Mouse (Mus musculus) brain, adult 2 months (tissue): ENCODE results near the gene Foxn2.
A peak's percentile ranks its signal among the peaks of the same experiment; 100 is the strongest.
"Not testable (repeated sequence)": the region's sequence is repeated elsewhere in the genome, so short reads cannot be mapped to it uniquely, and the experiment has no call there.

Experiments used
- DNase-seq: peaks from one replicate; pipeline ENCODE4 v3.0.0; 2011; ENCODE audit warnings: low read depth, low spot score

Foxn2 gene

GRCm38 (mm10) chr17:88440285-88441000, at the start of gene Foxn2:
Gene Foxn2, plus strand, starts transcription at chr17:88440711.
- peak; percentile 97 for DNase-seq

DNA sequence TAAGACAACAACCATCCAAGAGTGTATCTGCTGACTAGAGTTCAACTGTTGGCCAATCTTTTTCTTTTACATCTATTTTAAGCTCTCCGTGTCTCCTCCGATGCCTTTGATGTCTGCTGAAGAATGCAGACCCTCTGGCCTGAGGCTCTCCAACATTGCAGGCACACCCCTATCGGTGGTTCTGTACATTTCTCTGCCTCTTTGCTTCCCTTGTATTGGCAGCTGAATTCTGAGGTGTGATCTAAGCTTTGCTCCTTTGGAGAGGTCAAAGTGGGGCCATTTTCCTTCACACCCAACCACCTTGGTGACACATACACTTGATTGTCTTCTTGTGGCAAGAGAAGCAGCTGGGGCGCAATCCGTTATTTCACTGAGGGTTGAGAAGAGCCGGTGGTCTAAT, 43.0 kb upstream of the Foxn2 start:
- no peak for DNase-seq

GRCm38 (mm10) chr17:88398090-88398489, 42.4 kb upstream of the Foxn2 start:
- no peak for DNase-seq

GRCm38 (mm10) chr17:88398854-88399253, 41.7 kb upstream of the Foxn2 start:
- DNase-seq: no peak

GRCm38 (mm10) chr17:88400122-88400521, 40.4 kb upstream of the Foxn2 start:
- DNase-seq: peak; percentile 91

DNA sequence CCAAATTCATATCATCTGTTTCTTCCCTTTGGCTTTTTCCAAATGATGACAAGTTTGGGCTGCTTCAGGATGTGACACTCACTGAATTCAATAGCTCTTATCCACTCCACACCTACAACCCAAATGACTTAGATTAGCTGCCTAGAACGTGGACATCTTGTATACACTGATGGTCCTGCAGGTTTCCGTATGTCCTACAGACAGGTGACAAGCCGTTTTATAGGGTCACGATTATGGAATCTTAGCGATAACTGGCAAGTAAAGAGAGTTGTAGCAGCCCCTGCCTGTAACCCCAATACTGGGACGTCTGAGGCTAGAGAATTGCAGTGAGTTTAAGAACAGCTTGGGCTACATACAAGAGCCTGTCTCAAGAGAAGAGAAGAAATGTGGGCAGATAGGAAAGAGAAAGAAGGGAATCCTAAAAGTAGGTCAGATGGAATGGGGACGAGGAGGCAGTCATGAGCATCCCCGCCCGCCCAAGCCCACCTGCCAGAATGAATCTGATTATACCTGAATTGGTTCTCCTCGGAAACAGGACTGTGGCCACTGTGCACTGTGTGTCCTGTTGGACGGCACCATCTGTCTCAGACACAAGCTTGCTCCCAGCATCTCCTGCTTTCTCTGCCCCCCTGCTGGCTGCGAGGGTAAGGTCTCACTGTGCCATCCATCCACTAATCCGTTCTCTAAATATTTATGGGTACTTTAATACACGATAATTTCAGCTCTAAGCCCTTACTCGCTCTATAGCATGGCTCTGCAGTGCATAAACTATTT, 39.6 kb upstream of the Foxn2 start:
- peak; percentile 90 for DNase-seq

DNA sequence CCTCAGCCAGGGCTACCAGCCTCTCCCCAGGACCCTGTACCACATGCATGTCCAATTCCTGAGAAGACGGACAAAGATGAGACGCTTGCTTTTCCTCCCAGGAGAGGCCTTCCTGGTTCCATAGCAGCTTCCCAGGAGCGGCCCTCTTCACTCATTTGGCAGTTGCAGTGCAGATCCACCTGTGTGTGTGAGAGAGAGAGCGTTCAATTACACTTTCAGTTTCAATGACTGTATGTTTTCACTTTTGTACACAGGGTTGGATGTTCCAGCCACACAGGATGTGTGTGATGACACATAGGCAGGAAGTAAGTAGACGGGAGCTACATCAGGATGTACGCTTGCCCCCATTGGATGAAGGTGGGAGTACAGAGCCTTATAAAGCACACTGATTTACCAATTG, 37.2 kb upstream of the Foxn2 start:
- no peak for DNase-seq

GRCm38 (mm10) chr17:88404471-88404870, 36.0 kb upstream of the Foxn2 start:
- no peak for DNase-seq

DNA sequence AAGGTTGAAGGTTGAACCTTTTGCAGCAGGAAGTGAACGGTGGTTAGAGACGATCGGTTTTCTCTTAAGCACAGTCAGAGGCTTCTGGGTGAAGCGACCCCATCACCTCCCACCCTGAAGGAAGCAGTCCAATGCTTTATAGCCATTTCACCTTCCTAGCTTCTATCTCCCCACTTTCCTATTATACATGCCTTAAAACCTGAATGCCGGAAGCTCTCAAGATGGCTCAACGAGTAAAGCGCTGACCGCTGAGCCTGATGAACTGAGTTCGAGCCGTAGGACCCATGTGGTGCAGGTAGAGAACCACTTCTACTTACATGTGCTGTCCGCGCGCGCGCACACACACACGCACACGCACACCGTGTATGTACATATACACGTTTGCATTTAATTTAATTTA, 35.4 kb upstream of the Foxn2 start:
- DNase-seq: no peak

DNA sequence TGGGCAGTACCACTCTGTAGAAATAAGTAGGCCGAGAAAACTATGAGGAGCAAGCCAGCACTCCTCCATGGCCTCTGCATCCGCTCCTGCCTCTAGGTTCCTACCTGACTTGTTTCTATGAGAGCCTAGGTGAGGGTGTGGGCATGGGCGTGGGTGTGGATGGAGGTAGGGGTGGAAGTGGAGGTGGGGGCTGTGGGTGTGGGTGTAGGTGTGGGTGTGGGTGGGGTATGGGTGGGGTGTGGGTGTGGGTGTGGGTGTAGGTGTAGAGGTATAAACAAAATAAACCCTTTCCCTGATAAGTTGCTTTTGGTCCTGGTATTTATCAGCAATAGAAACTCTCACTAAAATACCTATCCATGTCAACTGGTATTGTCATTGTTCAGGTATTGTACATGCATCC, 30.8 kb upstream of the Foxn2 start:
- no peak for DNase-seq

- DNase-seq: no peak
Observed at GRCm38 (mm10) chr17:88413155-88413836, 27.2 kb upstream of the Foxn2 start.

DNA sequence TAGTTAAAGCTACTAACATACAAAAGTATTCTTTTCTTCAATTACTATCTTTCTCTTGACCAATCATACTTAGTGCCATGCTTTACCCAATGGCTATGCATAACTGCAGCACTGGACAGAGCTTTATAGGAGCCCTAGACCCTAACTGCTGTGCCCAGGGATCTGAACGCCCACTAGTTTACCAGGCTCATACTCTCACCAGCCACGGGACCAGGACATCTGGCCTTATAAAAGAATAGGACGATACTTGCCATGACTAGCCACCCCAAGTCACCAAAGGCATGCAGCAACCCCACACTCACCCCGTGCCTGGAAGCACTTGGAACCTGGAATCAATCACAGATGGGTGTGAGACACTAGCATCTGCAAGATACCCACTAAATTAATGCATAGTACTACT, 20.1 kb upstream of the Foxn2 start:
- no peak for DNase-seq

GRCm38 (mm10) chr17:88421246-88421645, 19.3 kb upstream of the Foxn2 start:
- peak; percentile 99 for DNase-seq

- DNase-seq: no peak
Observed at GRCm38 (mm10) chr17:88430719-88431118, 9.8 kb upstream of the Foxn2 start.

DNA sequence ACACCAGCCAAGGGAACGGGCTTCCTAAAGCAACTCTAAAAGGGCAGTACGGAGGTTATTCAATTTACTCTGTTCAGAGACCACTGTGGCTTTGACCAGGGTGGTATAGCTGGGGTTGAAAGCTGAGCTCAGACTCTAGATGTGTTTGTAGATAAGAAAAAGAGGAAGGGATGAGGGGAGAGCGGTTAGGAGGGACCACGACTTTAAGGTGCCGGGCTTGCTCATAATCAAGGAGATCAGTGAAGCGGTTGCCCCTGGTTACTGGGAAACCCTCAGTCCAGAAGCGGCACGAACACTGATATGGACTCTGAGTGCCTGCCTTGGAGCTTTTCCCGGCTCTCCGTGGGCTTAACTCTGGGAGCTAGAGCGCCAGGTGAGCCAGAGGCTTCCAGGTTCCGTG, 9.0 kb upstream of the Foxn2 start:
- DNase-seq: no peak

DNA sequence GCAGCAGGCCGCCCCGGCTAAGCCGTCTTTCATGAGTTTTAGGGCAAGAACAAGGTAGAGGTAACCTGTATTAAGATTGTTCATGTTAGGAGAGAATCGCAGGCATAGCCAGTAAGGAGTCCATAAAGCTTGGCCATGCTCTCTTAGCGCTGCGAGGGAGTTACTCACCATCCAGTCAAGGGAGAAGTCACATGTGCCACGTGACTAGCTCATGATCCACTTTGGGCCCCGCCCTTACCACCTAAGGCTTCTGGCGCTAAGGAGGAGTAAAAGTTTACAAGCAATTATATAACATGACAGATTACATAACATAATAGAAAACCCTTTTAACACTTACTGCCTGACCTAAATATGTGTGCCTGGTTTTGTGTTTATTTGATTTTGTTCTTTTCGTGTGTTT, 8.5 kb upstream of the Foxn2 start:
- no peak for DNase-seq

- no peak for DNase-seq
Observed at GRCm38 (mm10) chr17:88435322-88435721, 5.2 kb upstream of the Foxn2 start.

- no peak for DNase-seq
Observed at GRCm38 (mm10) chr17:88436284-88436683, 4.2 kb upstream of the Foxn2 start.

- DNase-seq: not testable (repeated sequence)
Observed at GRCm38 (mm10) chr17:88436749-88437148, 3.8 kb upstream of the Foxn2 start.

DNA sequence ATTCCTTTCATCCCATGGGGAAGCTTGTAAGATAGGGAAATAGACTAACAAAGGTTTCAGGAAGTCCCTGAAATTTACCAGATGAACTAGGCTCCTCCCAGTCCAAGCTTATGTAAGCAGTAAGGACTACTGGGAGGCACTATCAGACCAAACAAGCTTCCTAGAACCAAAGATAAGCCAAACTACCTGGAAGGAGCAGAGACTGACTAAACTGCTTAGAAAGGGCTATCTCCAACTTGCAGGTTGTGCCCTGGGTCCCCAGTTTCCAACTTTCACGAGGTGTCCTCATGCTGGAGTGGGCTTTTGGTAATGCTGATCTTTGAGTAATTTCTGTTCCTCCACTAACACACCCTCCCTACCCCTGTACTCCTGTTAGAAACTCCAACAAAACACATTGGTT, 3.1 kb upstream of the Foxn2 start:
- DNase-seq: no peak

DNA sequence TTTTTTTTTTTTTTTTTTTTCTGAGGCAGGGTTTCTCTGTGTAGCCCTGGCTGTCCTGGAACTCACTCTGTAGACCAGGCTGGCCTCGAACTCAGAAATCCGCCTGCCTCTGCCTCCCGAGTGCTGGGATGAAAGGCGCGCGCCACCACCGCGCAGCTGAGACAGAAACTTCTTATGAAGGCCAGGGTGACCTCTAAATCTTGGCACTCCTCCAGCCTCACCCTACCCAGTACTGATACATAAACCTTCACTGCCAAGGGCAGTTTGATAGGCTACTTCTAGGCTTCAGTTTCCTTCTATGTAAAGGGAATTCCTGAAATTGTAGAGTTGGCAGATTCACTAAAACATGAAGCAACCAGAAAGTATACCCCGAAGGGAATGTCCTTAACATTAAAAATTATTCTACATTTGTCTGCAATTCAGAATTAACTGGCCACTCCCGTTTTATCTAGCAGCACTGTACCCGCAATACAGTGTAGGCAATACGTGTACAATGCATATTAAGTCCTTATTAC, 918 bp upstream of the Foxn2 start:
- peak; percentile 31 for DNase-seq

DNA sequence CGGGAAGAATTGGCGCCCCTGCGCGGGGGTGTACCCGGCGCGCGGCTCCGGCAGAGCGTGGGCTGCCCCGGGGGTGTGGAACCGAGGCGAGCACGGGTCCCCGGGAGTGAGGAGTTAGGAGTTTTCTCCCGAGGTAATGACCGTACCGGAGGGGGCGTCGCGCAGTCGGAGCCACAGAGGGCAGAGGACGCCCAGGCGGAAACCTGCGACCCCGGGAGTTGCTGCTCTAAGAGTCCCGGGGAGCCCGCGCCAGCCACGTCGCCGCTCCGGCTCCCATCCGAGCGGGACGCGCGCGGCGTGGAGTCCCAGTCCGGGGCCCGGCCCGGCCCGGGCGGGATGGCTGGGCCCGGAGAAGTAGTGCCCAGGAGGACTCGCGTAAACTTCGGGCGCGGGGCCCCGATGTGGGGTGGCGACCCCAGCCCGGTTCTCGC, 505 bp downstream of the Foxn2 start:
- no peak for DNase-seq
